In genomic region chr19:3994932-3995331, GRCm38 (mm10) we compare ENCODE assay signal across 25 mouse cellular contexts. TPM values are rescaled to one million over a fixed set of nuclear protein-coding genes. Genes with fewer than 3 reads are reported as not detected.
DNase-seq lines count a peak whose midpoint lies in the region; ATAC-seq and TF ChIP-seq lines count a peak whose summit lies in the region.
"Had no signal": no experiment of that assay in that cellular context is flagged by ENCODE, and none has a peak within 500 bp of the region (broad histone marks: within the 10 kb centered on the region; RNA-seq: fewer than 3 reads in every experiment).

No protein-coding gene starts in this region.

- H3K9ac ChIP-seq in kidney, embryonic 15.5 days, result no peak overlapping the region
- H3K9ac ChIP-seq in kidney, postnatal 0 days (ENCODE audit: low read depth, low read length), result 0 out of 2 replicates have a peak overlapping the region, but pooled peaks have one; percentile 18
- H3K9ac ChIP-seq: embryonic facial prominence, embryonic 12.5 days; forebrain, embryonic 13.5 days; forebrain, embryonic 15.5 days had no signal

- H3K36me3 ChIP-seq in kidney, adult 2 months (ENCODE audit: control insufficient read depth, insufficient read depth, low read length), result no peaks in the 10 kb centered on the region; the same call in 1 of the 2 replicates
- no peaks in the 10 kb centered on the region for H3K36me3 ChIP-seq in kidney, embryonic 15.5 days
- H3K36me3 ChIP-seq in kidney, postnatal 0 days (ENCODE audit: insufficient read depth, low read length), result no peaks in the 10 kb centered on the region
- H3K36me3 ChIP-seq: embryonic facial prominence, embryonic 10.5 days; embryonic facial prominence, embryonic 12.5 days; forebrain, embryonic 15.5 days; G1E had no signal

- no peaks in the 10 kb centered on the region for H3K9me3 ChIP-seq in kidney, embryonic 15.5 days (replicated peaks)
- no peaks in the 10 kb centered on the region for H3K9me3 ChIP-seq in kidney, postnatal 0 days (replicated peaks; ENCODE audit: low read length)
- H3K9me3 ChIP-seq: embryonic facial prominence, embryonic 10.5 days; embryonic facial prominence, embryonic 12.5 days; forebrain, embryonic 13.5 days; forebrain, embryonic 15.5 days; G1E had no signal

- H3K27me3 ChIP-seq in kidney, adult 2 months (replicated peaks; ENCODE audit: control insufficient read depth, insufficient read depth, low read length), result no peaks in the 10 kb centered on the region
- H3K27me3 ChIP-seq in kidney, embryonic 15.5 days, result no peaks in the 10 kb centered on the region
- no peaks in the 10 kb centered on the region for H3K27me3 ChIP-seq in kidney, postnatal 0 days (ENCODE audit: insufficient read depth, low read length)
- H3K27me3 ChIP-seq: embryonic facial prominence, embryonic 12.5 days; forebrain, embryonic 15.5 days had no signal

- TF ChIP-seq POLR2A in kidney, adult 2 months (IDR thresholded peaks at IDR 0.05; ENCODE audit: low read depth, low read length), result no peak

- no peak for ATAC-seq in kidney, embryonic 15.5 days (replicated peaks; ENCODE audit: low FRiP score)
- ATAC-seq in kidney, postnatal 0 days (replicated peaks; ENCODE audit: low FRiP score, low read depth), result no peak
- ATAC-seq: activated CD4-positive, CD25-positive, alpha-beta regulatory T cell, adult 4 months; CD4-positive, CD25-positive, alpha-beta regulatory T cell, adult 4 months; forebrain, embryonic 13.5 days; forebrain, embryonic 15.5 days; Patski had no signal

- DNase-seq in kidney, adult 2 months, result peak; percentile 59
- DNase-seq in kidney, postnatal 4 days, result no peak
- DNase-seq in kidney, postnatal 14 days, result no peak
- DNase-seq in kidney, postnatal 0 days (ENCODE audit: low spot score), result peak; percentile 40
- no peak for DNase-seq in kidney, adult 11 months
- DNase-seq: adrenal gland, adult 8-10 months; adrenal gland, postnatal 14 days; adrenal gland, postnatal 36 days; B cell, adult 2 months; cerebellum, adult 11-12 months; cerebellum, adult 2 months; cerebellum, adult 9-10 months; cerebellum, postnatal 10 days; cerebellum, postnatal 25 days had no signal

- 34% methylated on average over 6 of the region's 6 CpGs for WGBS in kidney, adult 2 months
- whole genome bisulfite sequencing in kidney, embryonic 15.5 days, result 37% methylated on average over 6 of the region's 6 CpGs
- WGBS in kidney, postnatal 0 days, result 32% methylated on average over 6 of the region's 6 CpGs

- peaks cover 16% of the 10 kb centered on the region for H3K4me1 ChIP-seq in kidney, adult 2 months (ENCODE audit: control insufficient read depth, insufficient read depth, low read length)
- peaks cover 56% of the 10 kb centered on the region for H3K4me1 ChIP-seq in kidney, embryonic 15.5 days
- H3K4me1 ChIP-seq in kidney, postnatal 0 days (replicated peaks; ENCODE audit: insufficient read depth, low read length), result peaks cover 6% of the 10 kb centered on the region

- no peak overlapping the region for H3K4me2 ChIP-seq in kidney, embryonic 15.5 days
- H3K4me2 ChIP-seq in kidney, postnatal 0 days (ENCODE audit: low read length), result no peak overlapping the region
- H3K4me2 ChIP-seq: embryonic facial prominence, embryonic 12.5 days; forebrain, embryonic 13.5 days; forebrain, embryonic 15.5 days had no signal

- peak overlapping the region; percentile 45; the same call in 1 of the 2 replicates for H3K27ac ChIP-seq in kidney, adult 2 months (ENCODE audit: insufficient read depth, low read depth, low read length)
- peak overlapping the region; percentile 59; the same call in 1 of the 2 replicates for H3K27ac ChIP-seq in kidney, embryonic 15.5 days
- peak overlapping the region; percentile 42; the same call in 1 of the 2 replicates for H3K27ac ChIP-seq in kidney, postnatal 0 days
- H3K27ac ChIP-seq: embryonic facial prominence, embryonic 10.5 days; embryonic facial prominence, embryonic 12.5 days; forebrain, embryonic 13.5 days; forebrain, embryonic 15.5 days had no signal

- H3K4me3 ChIP-seq in kidney, adult 2 months (ENCODE audit: insufficient read depth, low read depth, low read length), result no peak overlapping the region
- no peak overlapping the region for H3K4me3 ChIP-seq in kidney, embryonic 15.5 days (replicated peaks)
- H3K4me3 ChIP-seq in kidney, postnatal 0 days (replicated peaks; ENCODE audit: low read depth, low read length), result no peak overlapping the region
- H3K4me3 ChIP-seq: embryonic facial prominence, embryonic 10.5 days; embryonic facial prominence, embryonic 12.5 days; forebrain, embryonic 13.5 days; forebrain, embryonic 15.5 days had no signal

- no peak for TF ChIP-seq CTCF in kidney, adult 2 months (conservative IDR thresholded peaks at IDR 0.05; ENCODE audit: insufficient read depth, insufficient read length, low read depth, low read length)
- no peak for TF ChIP-seq CTCF in kidney, postnatal 0 days (IDR thresholded peaks at IDR 0.05; ENCODE audit: low read depth)

RNA-seq across cellular contexts. Expression of gene Tbx10, which starts 2.4 kb away (rescaled TPM):
- 0.31 and 0.75 TPM in 2 replicates for polyA plus RNA-seq in kidney, adult 2 months (2012; rRNA removed)
- 0.75 and 1.5 TPM in 2 replicates for polyA plus RNA-seq in kidney, embryonic 15.5 days (2015; fragmentation: Nextera tagmentation; extraction: Ambion mirVana)
- polyA plus RNA-seq in kidney, postnatal 0 days (2015; fragmentation: Nextera tagmentation; extraction: Ambion mirVana), result 2.4 and 2.8 TPM in 2 replicates
- polyA plus RNA-seq: activated CD4-positive, CD25-positive, alpha-beta regulatory T cell, adult 4 months; CD4-positive, CD25-positive, alpha-beta regulatory T cell, adult 4 months; cortical plate, adult 2 months; embryonic facial prominence, embryonic 12.5 days; forebrain, embryonic 11.5 days; forebrain, embryonic 13.5 days; G1E had no signal

RNA-seq across cellular contexts. Expression of gene Nudt8, which starts 5.4 kb away (rescaled TPM):
- 19.9 and 20.9 TPM in 2 replicates for polyA plus RNA-seq in kidney, adult 2 months (2012; rRNA removed)
- polyA plus RNA-seq in kidney, embryonic 15.5 days (2015; fragmentation: Nextera tagmentation; extraction: Ambion mirVana), result 31.2 and 36.2 TPM in 2 replicates
- 52.2 and 54.1 TPM in 2 replicates for polyA plus RNA-seq in kidney, postnatal 0 days (2015; fragmentation: Nextera tagmentation; extraction: Ambion mirVana)

RNA-seq across cellular contexts. Expression of gene Gm49405, which starts 5.5 kb away (rescaled TPM):
- 1.2 and 1.7 TPM in 2 replicates for polyA plus RNA-seq in kidney, adult 2 months (2012; rRNA removed)
- polyA plus RNA-seq in kidney, embryonic 15.5 days (2015; fragmentation: Nextera tagmentation; extraction: Ambion mirVana), result 3.3 and 4.1 TPM in 2 replicates
- 1.3 and 1.7 TPM in 2 replicates for polyA plus RNA-seq in kidney, postnatal 0 days (2015; fragmentation: Nextera tagmentation; extraction: Ambion mirVana)

RNA-seq across cellular contexts. Expression of gene Doc2g, which starts 8.2 kb away (rescaled TPM):
- 5.1 and 5.5 TPM in 2 replicates for polyA plus RNA-seq in kidney, adult 2 months (2012; rRNA removed)
- polyA plus RNA-seq in kidney, embryonic 15.5 days (2015; fragmentation: Nextera tagmentation; extraction: Ambion mirVana), result 5.0 and 5.1 TPM in 2 replicates
- 2.6 and 2.8 TPM in 2 replicates for polyA plus RNA-seq in kidney, postnatal 0 days (2015; fragmentation: Nextera tagmentation; extraction: Ambion mirVana)

RNA-seq across cellular contexts. Expression of gene Acy3, which starts 8.6 kb away (rescaled TPM):
- polyA plus RNA-seq in kidney, adult 2 months (2012; rRNA removed), result 1,670 and 2,218 TPM in 2 replicates
- 28.6 and 35.0 TPM in 2 replicates for polyA plus RNA-seq in kidney, embryonic 15.5 days (2015; fragmentation: Nextera tagmentation; extraction: Ambion mirVana)
- 83.9 and 92.6 TPM in 2 replicates for polyA plus RNA-seq in kidney, postnatal 0 days (2015; fragmentation: Nextera tagmentation; extraction: Ambion mirVana)

Comparison
In these comparisons a context has a peak if more than half of its experiments do, and no peak if none do; other contexts are left out.
1. DNase-seq: peak in kidney, adult 2 months (single experiment) and kidney, postnatal 0 days (single experiment); none in kidney, postnatal 4 days (0 of 2), kidney, postnatal 14 days (single experiment) and kidney, adult 11 months (single experiment).
2. Peak in every context shown above with its lines, with median percentiles within 50 percentile points of each other: H3K27ac ChIP-seq.